Mouse (Mus musculus): ENCODE data around the gene Dbp.

DNA sequence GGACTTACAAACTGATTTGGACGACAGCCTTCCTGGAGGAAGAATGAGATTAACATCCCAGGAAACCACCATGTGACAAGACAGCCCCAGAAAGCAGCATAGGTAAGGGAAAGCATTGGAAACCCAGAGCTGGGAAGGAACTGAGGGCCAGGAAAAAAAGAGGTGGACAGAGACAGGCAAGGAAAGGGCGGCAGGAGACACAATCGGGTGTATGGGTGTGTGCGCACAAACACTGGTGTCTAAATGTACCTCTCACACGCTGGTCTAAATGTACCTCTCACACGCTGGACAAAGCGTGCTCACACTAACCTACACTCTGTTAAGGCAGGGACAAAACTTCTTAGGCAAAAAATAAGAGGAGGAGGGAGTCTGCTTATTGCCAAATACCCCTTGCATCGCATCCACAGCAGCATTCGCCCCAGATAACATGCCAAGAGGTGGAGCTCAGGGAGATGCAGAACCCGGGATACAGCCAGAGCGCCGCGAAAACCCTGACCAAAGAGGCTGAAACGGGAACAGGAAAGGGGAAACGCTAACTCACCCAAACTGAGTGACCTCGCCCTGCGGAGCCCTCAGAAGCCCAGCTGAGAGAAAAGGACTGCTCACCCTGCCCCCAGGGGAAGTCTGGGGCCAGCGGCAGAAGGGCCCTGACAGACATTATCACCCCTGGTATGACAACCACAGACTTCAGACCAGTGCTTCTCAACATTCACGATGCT, 11.0 kb downstream of the Dbp start:
- TF ChIP-seq CTCF (IDR thresholded peaks at IDR 0.05; ENCODE audit: low read depth, low read length) (no peak), POLR2A (IDR thresholded peaks at IDR 0.05; ENCODE audit: extremely low read depth, insufficient read depth, low read length) (no peak)

Measured in liver, adult 2 months (tissue).